Mouse (Mus musculus) stomach, embryonic 15.5 days (tissue): ENCODE data around the gene Aadat. TPM values are rescaled to one million over a fixed set of nuclear protein-coding genes. Genes with fewer than 3 reads are reported as not detected.
A peak's percentile ranks its signal among the peaks of the same experiment; 100 is the strongest.
"Not testable (repeated sequence)": the region's sequence is repeated elsewhere in the genome, so short reads cannot be mapped to it uniquely, and the experiment has no call there.

Experiments
- ATAC-seq: fragments of 200-750 bp; cut with Nextera tagmentation; 2 replicates; pipeline ENCODE4 v1.8.0; 2017; ENCODE audit warnings: low read depth, moderate number of reproducible peaks, moderate TSS enrichment; ENCODE audit not compliant: insufficient read depth, low FRiP score
- H3K27ac ChIP-seq: fragments of 300-500 bp; sonication (generic); 2 replicates; pipeline ENCODE4 v1.5.1; 2015; ENCODE audit warnings: mild to moderate bottlenecking, inconsistent platforms
- H3K27me3 ChIP-seq: fragments of 300-500 bp; sonication (generic); replicated peaks from 2 replicates; pipeline ENCODE4 v1.6.1; 2015; ENCODE audit warnings: inconsistent platforms
- H3K36me3 ChIP-seq: fragments of 300-500 bp; sonication (generic); 2 replicates; pipeline ENCODE4 v1.6.1; 2015; ENCODE audit warnings: inconsistent platforms
- H3K4me1 ChIP-seq: fragments of 300-500 bp; sonication (generic); 2 replicates; pipeline ENCODE4 v1.6.1; 2015; ENCODE audit warnings: inconsistent platforms
- H3K4me2 ChIP-seq: fragments of 300-500 bp; sonication (generic); 2 replicates; pipeline ENCODE4 v1.6.1; 2015; ENCODE audit warnings: mild to moderate bottlenecking, inconsistent platforms
- H3K4me3 ChIP-seq: fragments of 300-500 bp; sonication (generic); replicated peaks from 2 replicates; pipeline ENCODE4 v1.5.1; 2015; ENCODE audit warnings: inconsistent platforms
- H3K9ac ChIP-seq: fragments of 300-500 bp; sonication (generic); 2 replicates; pipeline ENCODE4 v1.6.1; 2015; ENCODE audit warnings: inconsistent platforms
- H3K9me3 ChIP-seq: fragments of 300-500 bp; sonication (generic); 2 replicates; pipeline ENCODE4 v1.6.1; 2016; ENCODE audit warnings: inconsistent platforms
- WGBS: fragments of 180-500 bp; shearing (Covaris S2); methylation state at CpG from one replicate; pipeline ENCODE4 v1.1.7; 2015; 5-methylcytosine and 5-hydroxymethylcytosine counted together
- polyA plus RNA-seq: library from polyadenylated mRNA; unstranded; fragments of >200 nt; fragmentation: Nextera tagmentation; extraction: Ambion mirVana; gene quantifications from 2 replicates; pipeline ENCODE4 v1.2.1, GENCODE M21; 2015

Aadat gene
- 0.61 and 0.73 TPM in 2 replicates for polyA plus RNA-seq

DNA sequence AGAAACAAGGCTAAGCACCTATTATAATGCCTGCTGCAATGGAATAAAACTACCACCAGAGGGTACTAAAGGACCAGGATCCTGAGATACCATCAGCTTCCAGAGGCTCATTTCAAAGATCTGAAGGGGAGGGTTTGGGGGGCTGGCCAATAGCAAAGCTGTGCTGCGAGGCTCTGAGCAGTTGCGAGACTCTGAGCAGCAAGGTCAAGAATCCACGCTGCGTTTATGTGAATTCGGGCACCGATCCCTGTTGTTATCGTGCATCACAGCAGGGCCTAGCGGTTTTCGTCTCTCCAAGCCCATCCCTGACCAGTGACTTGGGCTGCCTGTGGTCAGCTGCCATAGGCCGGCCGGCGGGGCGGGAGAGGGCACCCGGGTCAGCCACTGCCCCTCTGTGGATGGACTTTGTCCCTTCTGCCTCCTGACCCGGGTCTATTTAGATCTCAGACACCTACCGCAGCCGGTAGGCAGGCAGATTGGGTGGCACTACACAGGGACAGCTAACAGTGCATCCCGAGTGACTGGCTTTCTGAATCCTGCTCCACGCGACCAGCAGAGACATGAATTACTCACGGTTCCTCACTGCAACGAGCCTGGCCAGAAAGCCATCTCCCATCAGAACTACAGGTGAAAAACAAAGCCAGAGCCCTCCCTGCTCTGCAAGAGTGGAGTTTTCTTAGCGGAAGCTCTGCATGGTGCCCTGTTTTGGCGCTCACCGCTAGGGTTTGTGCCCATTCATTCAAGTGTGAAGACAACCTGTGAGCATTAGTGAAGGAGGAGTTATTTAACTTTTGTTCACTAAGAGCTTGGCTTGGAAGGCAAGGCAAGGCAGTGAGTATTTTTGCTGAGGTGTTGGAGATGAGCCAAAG, at the start of gene Aadat:
Aadat (plus strand) TSS at position 280 of the 869 bp plus-strand sequence.
- H3K27me3 ChIP-seq: no peaks in the 10 kb centered on the region
- no peaks in the 10 kb centered on the region for H3K9me3 ChIP-seq
- ATAC-seq: peak; percentile 82; the same call in 1 of the 2 replicates
- H3K4me2 ChIP-seq: peak within 1 kb of the TSS; percentile 95
- 0 out of 2 replicates have a peak within 1 kb of the TSS, but pooled peaks have one; percentile 32 for H3K9ac ChIP-seq
- H3K36me3 ChIP-seq: no peaks in the 10 kb centered on the region
- no peak within 1 kb of the TSS for H3K27ac ChIP-seq
- H3K4me3 ChIP-seq: peak within 1 kb of the TSS; percentile 49
- H3K4me1 ChIP-seq: 0 out of 2 replicates have a peak, but pooled peaks cover 5% of the 10 kb centered on the region
- WGBS: 2% methylated on average over 25 of the region's 25 CpGs

DNA sequence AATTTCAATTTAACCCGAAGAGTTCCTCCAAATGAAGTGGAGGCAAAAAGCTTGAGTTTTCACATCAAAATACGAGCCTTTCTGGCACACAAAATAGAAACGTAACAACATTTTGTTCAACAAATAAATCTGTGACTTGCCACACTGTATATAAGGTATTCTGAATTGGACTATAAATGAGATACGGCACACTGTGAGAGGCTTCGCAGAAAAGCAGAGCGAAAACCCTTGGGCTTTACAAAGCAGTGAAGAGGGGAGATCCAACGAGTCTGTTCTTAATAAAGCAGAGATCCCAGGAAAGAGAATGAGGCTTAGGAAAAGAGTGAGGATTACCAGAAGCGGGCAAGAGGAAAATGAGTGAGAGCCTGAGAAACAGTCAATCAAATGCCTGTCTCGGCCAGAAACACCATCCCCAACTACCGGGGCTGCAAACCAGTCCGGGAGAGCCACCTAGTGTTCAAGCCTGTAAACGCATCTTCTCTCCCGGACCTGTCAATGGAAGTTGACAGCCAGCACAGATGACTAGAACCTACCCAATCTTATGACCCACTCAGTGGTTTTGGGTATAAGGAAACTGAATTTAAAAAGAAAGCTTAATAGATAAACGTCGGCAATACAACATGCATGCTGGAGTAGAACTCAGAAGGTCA, 38.9 kb upstream of the Aadat start:
- Histone ChIP-seq H3K27me3 (no peaks in the 10 kb centered on the region), H3K36me3 (no peaks in the 10 kb centered on the region), H3K4me3 (no peak overlapping the region), H3K27ac (no peak overlapping the region), H3K9me3 (no peaks in the 10 kb centered on the region), H3K4me1 (no peaks in the 10 kb centered on the region), H3K9ac (no peak overlapping the region), H3K4me2 (no peak overlapping the region)
- WGBS: 38% methylated on average over 15 of the region's 15 CpGs
- ATAC-seq: no peak

DNA sequence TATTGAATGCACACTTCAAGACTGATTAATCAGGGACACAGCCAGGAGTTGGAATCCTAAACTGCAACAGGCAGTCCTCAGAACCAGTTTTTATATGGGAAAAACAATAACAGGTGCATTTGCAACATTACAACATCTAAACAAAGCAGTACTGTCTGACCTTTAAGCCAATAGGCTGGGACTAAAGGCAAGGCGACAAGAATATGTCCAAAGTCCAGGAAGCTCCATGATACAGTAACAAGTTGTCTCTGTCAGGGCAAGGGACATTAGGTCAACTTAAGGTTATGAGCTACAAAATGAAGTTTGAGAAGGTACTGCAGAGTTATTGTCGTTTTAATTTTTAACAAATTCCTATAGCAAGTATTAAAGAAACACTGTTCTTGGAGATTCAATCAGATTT, 15.6 kb upstream of the Aadat start:
- no peaks in the 10 kb centered on the region for H3K4me1 ChIP-seq
- ATAC-seq: no peak
- 65% methylated on average over 2 of the region's 2 CpGs for WGBS

DNA sequence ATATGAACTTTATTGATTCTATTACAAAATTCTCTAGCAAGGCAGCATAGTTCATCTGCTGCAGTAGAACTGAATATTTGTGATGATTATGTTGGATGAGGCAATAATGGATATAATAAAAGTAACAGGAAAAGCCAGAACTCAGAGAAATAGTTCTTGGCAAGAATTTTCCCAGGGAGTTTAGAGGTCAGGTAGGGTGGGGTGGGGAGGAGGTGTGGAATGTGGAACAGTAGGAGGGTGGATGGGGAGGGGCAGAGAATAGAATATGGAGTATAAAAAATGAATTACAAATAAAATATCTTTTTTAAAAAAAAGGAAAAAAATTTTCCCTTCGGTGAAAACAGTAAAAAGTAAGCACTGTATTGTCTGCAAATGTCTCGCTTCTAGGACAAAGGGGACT, 13.9 kb upstream of the Aadat start:
- Histone ChIP-seq H3K4me1 (no peaks in the 10 kb centered on the region), H3K4me2 (no peak overlapping the region), H3K27me3 (no peaks in the 10 kb centered on the region), H3K9ac (no peak overlapping the region), H3K36me3 (no peaks in the 10 kb centered on the region), H3K4me3 (no peak overlapping the region), H3K9me3 (no peaks in the 10 kb centered on the region), H3K27ac (no peak overlapping the region)
- WGBS: 89% methylated on average over 2 of the region's 2 CpGs
- ATAC-seq: no peak

More for the DNA sequence above, 15.6 kb upstream of the Aadat start:
- H3K27ac ChIP-seq: no peak overlapping the region
- H3K4me2 ChIP-seq: no peak overlapping the region
- no peaks in the 10 kb centered on the region for H3K36me3 ChIP-seq
- H3K27me3 ChIP-seq: no peaks in the 10 kb centered on the region
- no peak overlapping the region for H3K4me3 ChIP-seq
- H3K9ac ChIP-seq: no peak overlapping the region
- no peaks in the 10 kb centered on the region for H3K9me3 ChIP-seq

DNA sequence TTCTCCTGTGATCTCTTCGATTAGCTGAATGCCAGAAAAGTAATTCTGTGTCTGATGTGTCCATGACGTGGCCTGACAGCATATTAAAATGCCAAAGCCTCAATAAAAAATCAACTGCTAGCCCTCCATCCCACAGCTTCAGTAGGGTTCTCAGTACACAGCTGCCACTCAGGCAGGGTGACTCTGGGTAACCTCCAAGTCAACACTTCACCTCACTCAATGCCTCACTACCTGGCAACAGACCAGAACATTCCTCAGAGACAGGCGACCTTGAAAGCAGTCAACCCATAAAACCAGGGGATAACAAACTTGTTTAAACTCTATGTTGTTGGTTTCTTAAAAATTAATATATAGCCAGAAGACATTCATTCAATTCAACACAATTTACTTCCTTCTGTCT, 13.3 kb upstream of the Aadat start:
- Histone ChIP-seq H3K27me3 (no peaks in the 10 kb centered on the region), H3K4me2 (no peak overlapping the region), H3K4me1 (no peaks in the 10 kb centered on the region), H3K36me3 (no peaks in the 10 kb centered on the region), H3K9me3 (no peaks in the 10 kb centered on the region), H3K27ac (no peak overlapping the region), H3K4me3 (no peak overlapping the region), H3K9ac (no peak overlapping the region)
- no peak for ATAC-seq
- 62% methylated on average over 3 of the region's 3 CpGs for WGBS

DNA sequence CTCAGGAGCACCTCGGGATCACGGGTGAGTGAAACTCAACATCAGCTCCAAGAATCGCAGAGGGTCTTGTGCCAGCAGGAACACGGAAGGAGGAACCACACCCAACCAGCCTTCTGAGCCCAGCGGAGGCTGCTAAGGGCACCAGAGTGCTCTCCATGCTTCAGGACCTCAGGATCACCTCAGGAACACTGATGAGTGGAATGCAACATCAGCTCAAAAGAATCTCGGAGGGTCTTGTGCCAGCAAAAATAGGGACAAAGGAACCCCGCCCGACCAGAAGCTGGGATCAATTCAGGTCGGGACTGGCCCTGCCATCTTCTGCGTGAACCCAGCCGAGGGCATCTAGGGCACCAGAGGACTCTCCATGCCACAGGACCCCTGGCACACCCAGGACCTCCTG, 11.1 kb upstream of the Aadat start:
- H3K9ac ChIP-seq: no peak overlapping the region
- no peak overlapping the region for H3K4me2 ChIP-seq
- H3K36me3 ChIP-seq: no peaks in the 10 kb centered on the region
- ATAC-seq: no peak
- H3K4me1 ChIP-seq: no peaks in the 10 kb centered on the region
- 89% methylated on average over 11 of the region's 11 CpGs for WGBS
- H3K9me3 ChIP-seq: no peaks in the 10 kb centered on the region
- H3K27ac ChIP-seq: no peak overlapping the region
- no peak overlapping the region for H3K4me3 ChIP-seq
- no peaks in the 10 kb centered on the region for H3K27me3 ChIP-seq

DNA sequence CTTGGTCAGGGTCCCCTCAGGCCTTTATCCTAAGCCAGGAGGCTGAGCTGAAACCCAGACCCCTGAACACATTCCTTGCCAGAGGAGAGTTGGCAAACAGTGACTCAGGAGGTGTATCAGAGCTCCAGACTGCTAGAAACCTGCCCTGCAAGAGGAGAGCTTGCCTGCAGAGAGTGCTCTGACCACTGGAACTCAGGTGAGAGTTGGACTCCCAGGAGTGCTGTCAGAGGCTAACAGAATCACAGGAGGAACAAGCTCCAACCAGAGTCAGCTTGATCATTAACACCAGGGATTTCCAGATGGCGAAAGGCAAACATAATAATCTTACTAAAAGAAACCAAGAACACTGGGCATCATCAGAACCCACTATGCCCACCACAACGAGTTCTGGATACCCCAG, 10.7 kb upstream of the Aadat start:
- H3K9me3 ChIP-seq, H3K27ac ChIP-seq, H3K36me3 ChIP-seq, H3K27me3 ChIP-seq, ATAC-seq, H3K9ac ChIP-seq, H3K4me2 ChIP-seq, H3K4me3 ChIP-seq, H3K4me1 ChIP-seq: not testable (repeated sequence)
- WGBS: 65% methylated on average over 2 of the region's 2 CpGs

DNA sequence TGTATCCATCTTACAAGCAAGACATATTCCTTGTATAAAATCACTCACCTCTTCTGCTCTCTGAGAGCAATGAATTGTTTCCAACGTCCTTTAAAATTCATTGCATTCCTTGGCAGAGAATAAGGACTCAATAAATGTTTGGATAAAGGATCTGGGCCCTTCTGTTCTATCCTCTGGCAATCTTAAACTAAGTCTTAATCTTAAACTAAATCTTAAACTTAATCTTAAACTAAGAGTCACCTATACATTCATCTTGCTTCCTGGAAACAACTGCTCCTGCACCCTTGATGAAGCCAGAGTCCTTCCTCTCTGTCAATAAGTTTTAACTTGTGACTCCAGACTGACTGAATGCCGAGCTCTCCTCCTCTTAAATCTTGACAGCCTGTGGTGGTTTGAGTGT, 2.6 kb upstream of the Aadat start, which contains the start of gene Gm10283:
Gm10283 (minus strand) TSS at position 101 of the 400 bp plus-strand sequence.
- Histone ChIP-seq H3K4me3 (no peak within 1 kb of the TSS), H3K27me3 (no peaks in the 10 kb centered on the region), H3K27ac (no peak within 1 kb of the TSS), H3K36me3 (no peaks in the 10 kb centered on the region), H3K9me3 (no peaks in the 10 kb centered on the region), H3K4me1 (0 out of 2 replicates have a peak, but pooled peaks cover 5% of the 10 kb centered on the region), H3K9ac (no peak within 1 kb of the TSS), H3K4me2 (no peak within 1 kb of the TSS)
- ATAC-seq: no peak
- WGBS: 21% methylated on average over 2 of the region's 2 CpGs

DNA sequence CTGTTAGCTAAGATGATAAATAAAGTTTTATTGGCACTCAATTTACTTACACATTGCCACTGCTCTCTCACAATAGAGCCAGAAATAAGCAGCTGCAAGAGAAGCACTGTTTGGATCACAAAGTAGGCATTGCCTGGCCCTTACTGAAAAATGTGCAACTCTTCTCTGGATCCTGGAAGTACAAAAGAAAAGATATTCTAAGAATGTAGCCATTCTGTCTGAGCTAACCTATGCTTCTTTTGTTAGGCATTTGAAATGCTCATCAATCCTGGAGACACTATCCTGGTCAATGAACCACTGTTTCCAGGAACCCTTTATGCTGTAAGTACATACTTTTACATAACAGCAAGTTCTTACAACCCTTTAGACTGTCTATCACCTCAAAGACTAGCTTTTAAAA, 12.6 kb downstream of the Aadat start:
- ATAC-seq: no peak
- H3K36me3 ChIP-seq: no peaks in the 10 kb centered on the region
- H3K9me3 ChIP-seq: no peaks in the 10 kb centered on the region
- no peak overlapping the region for H3K4me2 ChIP-seq
- H3K27me3 ChIP-seq: no peaks in the 10 kb centered on the region
- no peaks in the 10 kb centered on the region for H3K4me1 ChIP-seq
- no peak overlapping the region for H3K27ac ChIP-seq
- no peak overlapping the region for H3K9ac ChIP-seq
- H3K4me3 ChIP-seq: no peak overlapping the region

DNA sequence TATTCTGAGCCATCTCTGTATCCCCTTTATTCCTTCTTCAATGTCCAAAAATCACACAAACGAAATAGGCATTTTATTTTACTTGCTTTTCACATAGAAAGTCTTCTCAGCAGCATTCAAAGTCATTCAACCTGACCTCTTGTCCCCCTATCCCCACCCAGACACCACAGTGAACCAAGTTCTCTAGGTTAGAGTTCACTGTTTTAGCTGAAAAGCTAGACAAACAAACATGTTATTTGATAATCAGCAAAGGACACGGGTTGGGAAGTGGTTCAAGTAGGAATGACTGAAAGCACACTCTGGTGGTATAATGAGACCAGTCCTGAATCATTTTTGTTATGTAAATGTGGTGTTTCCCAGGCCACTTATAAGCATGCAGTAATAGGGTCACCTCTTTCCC, 29.2 kb downstream of the Aadat start:
- no peak overlapping the region for H3K27ac ChIP-seq
- ATAC-seq: no peak
- no peaks in the 10 kb centered on the region for H3K4me1 ChIP-seq
- no peaks in the 10 kb centered on the region for H3K9me3 ChIP-seq
- 51% methylated on average over 2 of the region's 2 CpGs for WGBS
- H3K4me2 ChIP-seq: no peak overlapping the region
- no peaks in the 10 kb centered on the region for H3K36me3 ChIP-seq
- no peak overlapping the region for H3K4me3 ChIP-seq
- H3K27me3 ChIP-seq: no peaks in the 10 kb centered on the region
- no peak overlapping the region for H3K9ac ChIP-seq

DNA sequence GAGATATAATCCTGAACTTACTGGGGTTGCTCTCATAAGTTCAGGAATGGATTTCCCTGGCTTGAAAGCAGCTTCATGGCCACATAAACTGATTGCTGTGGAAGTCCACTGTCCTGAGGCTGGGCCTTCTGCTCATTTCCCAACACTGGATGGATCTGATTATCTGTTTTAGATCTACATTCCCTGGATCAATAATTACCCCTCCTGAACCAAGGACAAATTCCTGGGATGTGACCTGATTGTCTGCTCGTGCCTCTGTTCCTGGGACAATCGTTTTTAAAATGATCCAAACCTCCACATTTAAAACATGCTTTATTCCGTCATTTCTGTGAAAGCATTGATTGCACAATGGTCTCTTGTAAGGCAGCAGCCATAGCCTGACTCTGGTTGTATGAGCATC, 61.1 kb downstream of the Aadat start:
- H3K27me3 ChIP-seq: no peaks in the 10 kb centered on the region
- H3K4me2 ChIP-seq: no peak overlapping the region
- no peaks in the 10 kb centered on the region for H3K36me3 ChIP-seq
- no peaks in the 10 kb centered on the region for H3K4me1 ChIP-seq
- H3K27ac ChIP-seq: no peak overlapping the region
- WGBS: 67% methylated on average over 3 of the region's 3 CpGs
- no peaks in the 10 kb centered on the region for H3K9me3 ChIP-seq
- H3K9ac ChIP-seq: no peak overlapping the region
- no peak overlapping the region for H3K4me3 ChIP-seq
- no peak for ATAC-seq

DNA sequence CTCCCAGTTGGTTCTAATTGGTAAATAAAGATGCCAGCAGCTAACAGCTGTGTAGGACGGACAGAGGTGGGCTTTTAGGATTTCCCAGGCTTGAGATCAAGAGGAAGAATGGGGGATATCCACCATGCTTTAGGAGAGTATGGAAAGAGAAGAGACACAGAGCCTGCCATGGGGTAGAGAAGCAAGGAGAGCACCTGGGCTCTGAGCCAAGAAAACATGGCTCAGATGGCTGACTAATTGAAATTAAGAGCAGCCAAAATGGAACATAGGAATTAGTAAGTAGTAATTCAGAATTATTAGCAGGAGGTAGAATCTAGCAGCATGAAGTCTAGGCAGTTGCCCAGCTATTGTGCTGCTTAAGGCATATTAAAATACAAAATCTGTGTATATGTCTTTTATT, 71.5 kb downstream of the Aadat start:
- H3K9ac ChIP-seq: no peak overlapping the region
- H3K36me3 ChIP-seq: no peaks in the 10 kb centered on the region
- no peak for ATAC-seq
- no peak overlapping the region for H3K27ac ChIP-seq
- WGBS: 51% methylated on average over 1 of the region's 1 CpGs
- no peaks in the 10 kb centered on the region for H3K9me3 ChIP-seq
- H3K4me1 ChIP-seq: no peaks in the 10 kb centered on the region
- H3K27me3 ChIP-seq: no peaks in the 10 kb centered on the region
- no peak overlapping the region for H3K4me3 ChIP-seq
- no peak overlapping the region for H3K4me2 ChIP-seq
